Mouse (Mus musculus) spleen, adult 2 months (tissue): ENCODE measurements around the gene Eva1a.

ENCODE experiments used
- CTCF ChIP-seq: fragments of 200-500 bp; IDR thresholded peaks from 2 replicates; pipeline ENCODE4 v1.5.1; 2011; ENCODE audit warnings: mild to moderate bottlenecking, inconsistent platforms; ENCODE audit not compliant: insufficient read depth, insufficient read length, insufficient replicate concordance; ENCODE audit errors: extremely low read depth
- POLR2A ChIP-seq: fragments of 200-500 bp; IDR thresholded peaks from 2 replicates; pipeline ENCODE4 v1.6.1; 2011; ENCODE audit warnings: low read depth, low read length, inconsistent platforms

GRCm38 (mm10) chr6:82039193-82039592 is 1.6 kb upstream of the Eva1a start:
- TF ChIP-seq CTCF (no peak), POLR2A (no peak)
